Mouse (Mus musculus) kidney, embryonic 16.5 days (tissue): Measurements from ENCODE around the gene Ccdc115. TPM values are rescaled to one million over a fixed set of nuclear protein-coding genes. Genes with fewer than 3 reads are reported as not detected.

Experiments used
- ATAC-seq: fragments of 200-750 bp; cut with Nextera tagmentation; 2 replicates; pipeline ENCODE4 v1.8.0; 2017; ENCODE audit warnings: moderate TSS enrichment; ENCODE audit not compliant: low FRiP score, low TSS enrichment
- H3K27ac ChIP-seq: fragments of 300-500 bp; sonication (generic); 2 replicates; pipeline ENCODE4 v1.5.1; 2014; ENCODE audit warnings: low read length
- H3K27me3 ChIP-seq: fragments of 300-500 bp; sonication (generic); 2 replicates; pipeline ENCODE4 v1.6.1; 2014; ENCODE audit warnings: low read length, control low read depth, mixed read lengths; ENCODE audit not compliant: insufficient read depth
- H3K36me3 ChIP-seq: fragments of 300-500 bp; sonication (generic); 2 replicates; pipeline ENCODE4 v1.6.1; 2014; ENCODE audit warnings: low read length, control low read depth, mixed read lengths; ENCODE audit not compliant: insufficient read depth
- H3K4me1 ChIP-seq: fragments of 300-500 bp; sonication (generic); 2 replicates; pipeline ENCODE4 v1.6.1; 2014; ENCODE audit warnings: low read length, control low read depth, mixed read lengths; ENCODE audit not compliant: insufficient read depth
- H3K4me2 ChIP-seq: fragments of 300-500 bp; sonication (generic); replicated peaks from 2 replicates; pipeline ENCODE4 v1.6.1; 2014; ENCODE audit warnings: low read depth, low read length
- H3K4me3 ChIP-seq: fragments of 300-500 bp; sonication (generic); 2 replicates; pipeline ENCODE4 v1.5.1; 2014; ENCODE audit warnings: mild to moderate bottlenecking, low read length
- H3K9ac ChIP-seq: fragments of 300-500 bp; sonication (generic); replicated peaks from 2 replicates; pipeline ENCODE4 v1.6.1; 2014; ENCODE audit warnings: low read length
- H3K9me3 ChIP-seq: fragments of 300-500 bp; sonication (generic); 2 replicates; pipeline ENCODE4 v1.6.1; 2016; ENCODE audit warnings: low read length, control low read depth
- WGBS: fragments of 180-500 bp; shearing (Covaris S2); extraction: QIAGEN DNeasy Blood & Tissue Kit; methylation state at CpG from one replicate; pipeline ENCODE4 v1.1.7; 2014; 5-methylcytosine and 5-hydroxymethylcytosine counted together
- polyA plus RNA-seq: library from polyadenylated mRNA; unstranded; fragments of >200 nt; fragmentation: Nextera tagmentation; extraction: Ambion mirVana; gene quantifications from 2 replicates; pipeline ENCODE4 v1.2.1, GENCODE M21; 2015

Gene Ccdc115
- polyA plus RNA-seq, 1 experiment from 2014 or later = 59.2 TPM

GRCm38 (mm10) chr1:34431431-34431830, 8.0 kb downstream of the Ccdc115 start:
- Histone ChIP-seq H3K9ac (no peak overlapping the region), H3K4me3 (no peak overlapping the region), H3K27ac (no peak overlapping the region), H3K36me3 (peaks cover 30% of the 10 kb centered on the region), H3K9me3 (peaks cover 50% of the 10 kb centered on the region), H3K4me2 (no peak overlapping the region), H3K27me3 (no peaks in the 10 kb centered on the region), H3K4me1 (peaks cover 7% of the 10 kb centered on the region)
- WGBS = 97% methylated on average over 9 of the region's 9 CpGs
- ATAC-seq = no peak

- ATAC-seq = no peak
- no peak overlapping the region for H3K4me3 ChIP-seq
- peaks cover 52% of the 10 kb centered on the region for H3K9me3 ChIP-seq
- no peaks in the 10 kb centered on the region for H3K27me3 ChIP-seq
- H3K4me2 ChIP-seq = no peak overlapping the region
- H3K27ac ChIP-seq = no peak overlapping the region
- H3K36me3 ChIP-seq = peaks cover 30% of the 10 kb centered on the region
- peaks cover 7% of the 10 kb centered on the region for H3K4me1 ChIP-seq
- no peak overlapping the region for H3K9ac ChIP-seq
- 98% methylated on average over 3 of the region's 3 CpGs for WGBS
Measured at GRCm38 (mm10) chr1:34430981-34431380, 8.5 kb downstream of the Ccdc115 start.

- Histone ChIP-seq H3K27me3 (no peaks in the 10 kb centered on the region), H3K4me1 (peaks cover 7% of the 10 kb centered on the region), H3K36me3 (peaks cover 30% of the 10 kb centered on the region), H3K4me3 (no peak overlapping the region), H3K4me2 (no peak overlapping the region), H3K27ac (no peak overlapping the region), H3K9me3 (peaks cover 52% of the 10 kb centered on the region), H3K9ac (no peak overlapping the region)
- ATAC-seq = no peak
- 95% methylated on average over 4 of the region's 4 CpGs for WGBS
Measured at GRCm38 (mm10) chr1:34429281-34429680, 10.2 kb downstream of the Ccdc115 start.

GRCm38 (mm10) chr1:34428466-34428865, 11.0 kb downstream of the Ccdc115 start:
- Histone ChIP-seq H3K9me3 (peaks cover 52% of the 10 kb centered on the region), H3K27me3 (no peaks in the 10 kb centered on the region), H3K27ac (no peak overlapping the region), H3K36me3 (peaks cover 30% of the 10 kb centered on the region), H3K4me1 (no peaks in the 10 kb centered on the region), H3K4me3 (no peak overlapping the region), H3K9ac (no peak overlapping the region), H3K4me2 (no peak overlapping the region)
- no peak for ATAC-seq
- 96% methylated on average over 2 of the region's 2 CpGs for WGBS

- no peak overlapping the region for H3K4me3 ChIP-seq
- 0 out of 2 replicates have a peak, but pooled peaks have one; percentile 57 for ATAC-seq
- peaks cover 3% of the 10 kb centered on the region; the same call in 1 of the 2 replicates for H3K4me1 ChIP-seq
- no peaks in the 10 kb centered on the region for H3K9me3 ChIP-seq
- no peak overlapping the region for H3K27ac ChIP-seq
- H3K4me2 ChIP-seq = no peak overlapping the region
- no peak overlapping the region for H3K9ac ChIP-seq
- H3K36me3 ChIP-seq = no peaks in the 10 kb centered on the region
- WGBS = 25% methylated on average over 11 of the region's 11 CpGs
- no peaks in the 10 kb centered on the region for H3K27me3 ChIP-seq
Measured at GRCm38 (mm10) chr1:34399182-34399953, 40.1 kb downstream of the Ccdc115 start.

GRCm38 (mm10) chr1:34396321-34396720, 43.2 kb downstream of the Ccdc115 start:
- Histone ChIP-seq H3K4me1 (no peaks in the 10 kb centered on the region), H3K27me3 (no peaks in the 10 kb centered on the region), H3K9me3 (no peaks in the 10 kb centered on the region), H3K36me3 (no peaks in the 10 kb centered on the region), H3K4me3 (no peak overlapping the region), H3K27ac (no peak overlapping the region), H3K9ac (no peak overlapping the region), H3K4me2 (no peak overlapping the region)
- no peak for ATAC-seq
- WGBS = 93% methylated on average over 4 of the region's 4 CpGs

GRCm38 (mm10) chr1:34389234-34389891, 50.1 kb downstream of the Ccdc115 start:
- Histone ChIP-seq H3K36me3 (no peaks in the 10 kb centered on the region), H3K27ac (peak overlapping the region; percentile 79), H3K9ac (no peak overlapping the region), H3K27me3 (no peaks in the 10 kb centered on the region), H3K4me1 (0 out of 2 replicates have a peak, but pooled peaks cover 5% of the 10 kb centered on the region), H3K4me2 (no peak overlapping the region), H3K9me3 (no peaks in the 10 kb centered on the region), H3K4me3 (no peak overlapping the region)
- 72% methylated on average over 6 of the region's 6 CpGs for WGBS
- ATAC-seq = peak; percentile 63; the same call in 1 of the 2 replicates

GRCm38 (mm10) chr1:34388849-34389233, 50.6 kb downstream of the Ccdc115 start:
- H3K4me2 ChIP-seq = no peak overlapping the region
- no peaks in the 10 kb centered on the region for H3K27me3 ChIP-seq
- peak overlapping the region; percentile 30 for H3K27ac ChIP-seq
- ATAC-seq = peak; percentile 15; the same call in 1 of the 2 replicates
- H3K9me3 ChIP-seq = no peaks in the 10 kb centered on the region
- H3K4me3 ChIP-seq = no peak overlapping the region
- H3K36me3 ChIP-seq = no peaks in the 10 kb centered on the region
- 81% methylated on average over 11 of the region's 11 CpGs for WGBS
- H3K4me1 ChIP-seq = 0 out of 2 replicates have a peak, but pooled peaks cover 5% of the 10 kb centered on the region
- H3K9ac ChIP-seq = no peak overlapping the region

- Histone ChIP-seq H3K4me2 (no peak overlapping the region), H3K4me1 (0 out of 2 replicates have a peak, but pooled peaks cover 5% of the 10 kb centered on the region), H3K9me3 (no peaks in the 10 kb centered on the region), H3K36me3 (no peaks in the 10 kb centered on the region), H3K27me3 (no peaks in the 10 kb centered on the region), H3K27ac (no peak overlapping the region), H3K4me3 (no peak overlapping the region), H3K9ac (no peak overlapping the region)
- ATAC-seq = no peak
- 61% methylated on average over 12 of the region's 12 CpGs for WGBS
Measured at GRCm38 (mm10) chr1:34387346-34388327, 51.8 kb downstream of the Ccdc115 start.
